ENCODE assay signal across 8 mouse cellular contexts in the genomic region with DNA sequence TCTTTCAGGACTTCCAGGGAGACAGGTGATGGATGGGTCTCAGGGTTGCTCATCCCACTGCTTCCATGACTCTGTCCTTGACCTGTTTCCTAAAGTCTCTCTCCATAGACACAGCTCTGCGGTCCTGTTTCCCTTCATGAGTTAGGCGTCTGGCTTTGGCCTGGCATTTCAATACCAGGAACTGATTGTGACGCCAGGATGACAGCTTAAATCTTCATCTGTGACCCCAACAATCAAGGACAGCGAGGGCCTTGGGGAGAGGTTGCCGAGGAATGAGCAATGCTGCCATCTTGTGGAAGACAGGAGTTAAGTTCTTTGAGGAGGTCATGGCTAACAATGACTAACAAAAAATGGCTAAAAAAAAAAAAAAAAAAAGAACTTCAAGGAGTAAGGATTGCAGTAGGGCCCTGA. TPM values are rescaled to one million over a fixed set of nuclear protein-coding genes. Genes with fewer than 3 reads are reported as not detected.
DNase-seq lines count a peak whose midpoint lies in the region; ATAC-seq and TF ChIP-seq lines count a peak whose summit lies in the region.

No protein-coding gene starts in this region.

- no peak overlapping the region for H3K9ac ChIP-seq in forebrain, embryonic 15.5 days (replicated peaks)

- H3K9me3 ChIP-seq in forebrain, embryonic 10.5 days, result no peaks in the 10 kb centered on the region
- no peaks in the 10 kb centered on the region for H3K9me3 ChIP-seq in forebrain, embryonic 15.5 days

- TF ChIP-seq POLR2A in bone marrow macrophage, adult 2 months (IDR thresholded peaks at IDR 0.05; ENCODE audit: borderline replicate concordance, low read depth, low read length), result no peak
- no peak for TF ChIP-seq POLR2A in embryonic fibroblast, embryonic 13.5 days (IDR thresholded peaks at IDR 0.05; ENCODE audit: low read depth, low read length)

- intact Hi-C loops in heart, postnatal 14 days (cut with DNase I), result loop anchor here (1.0 to 5.0 kb wide), 2 partner anchors 135 to 261 kb away; no protein-coding TSS in a partner anchor

- 12% methylated on average over 5 of the region's 5 CpGs for WGBS in forebrain, embryonic 10.5 days
- WGBS in forebrain, embryonic 15.5 days, result 11% methylated on average over 5 of the region's 5 CpGs

- DNase-seq in forebrain, embryonic 10.5 days (ENCODE audit: extremely low spot score, low spot score), result peak; percentile 64
- DNase-seq in heart, postnatal 14 days, result peak; percentile 48 to 65
- peak; percentile 48 to 71 for DNase-seq in layer of hippocampus, postnatal 14 days (ENCODE audit: low spot score in 2 of 2)
- DNase-seq in mesoderm, embryonic 11.5 days (ENCODE audit: low read depth, low spot score), result peak; percentile 89
- peak; percentile 1 for DNase-seq in spleen, adult 12 weeks (ENCODE audit: low spot score)

- H3K36me3 ChIP-seq in forebrain, embryonic 10.5 days (replicated peaks), result no peaks in the 10 kb centered on the region
- H3K36me3 ChIP-seq in forebrain, embryonic 15.5 days, result no peaks in the 10 kb centered on the region

- H3K4me2 ChIP-seq in forebrain, embryonic 15.5 days (replicated peaks), result no peak overlapping the region

- H3K27me3 ChIP-seq in forebrain, embryonic 10.5 days (ENCODE audit: poor library complexity, severe bottlenecking), result no peaks in the 10 kb centered on the region
- no peaks in the 10 kb centered on the region for H3K27me3 ChIP-seq in forebrain, embryonic 15.5 days

- no peak; the same call in 1 of the 2 replicates for ATAC-seq in forebrain, embryonic 15.5 days (replicated peaks)

- no peak overlapping the region for H3K27ac ChIP-seq in forebrain, embryonic 10.5 days
- no peak overlapping the region for H3K27ac ChIP-seq in forebrain, embryonic 15.5 days (replicated peaks)
- H3K27ac ChIP-seq in bone marrow macrophage, adult 2 months (ENCODE audit: insufficient read depth, low read depth, low read length), result no peak overlapping the region
- H3K27ac ChIP-seq in embryonic fibroblast, embryonic 13.5 days (ENCODE audit: insufficient read depth, low read length), result no peak overlapping the region

- H3K4me1 ChIP-seq in forebrain, embryonic 10.5 days, result no peaks in the 10 kb centered on the region
- H3K4me1 ChIP-seq in forebrain, embryonic 15.5 days, result peaks cover 5% of the 10 kb centered on the region
- no peaks in the 10 kb centered on the region for H3K4me1 ChIP-seq in bone marrow macrophage, adult 2 months (ENCODE audit: control insufficient read depth, insufficient read depth, low read length)
- H3K4me1 ChIP-seq in embryonic fibroblast, embryonic 13.5 days (ENCODE audit: control insufficient read depth, insufficient read depth, low read length), result peaks cover 3% of the 10 kb centered on the region; the same call in 1 of the 2 replicates

- TF ChIP-seq CTCF in bone marrow macrophage, adult 2 months (IDR thresholded peaks at IDR 0.05; ENCODE audit: low read depth, low read length), result peak; percentile 39; the same call in 1 of the 2 replicates
- TF ChIP-seq CTCF in embryonic fibroblast, embryonic 13.5 days (IDR thresholded peaks at IDR 0.05; ENCODE audit: borderline replicate concordance, insufficient read depth, low read length), result peak; percentile 71; the same call in 1 of the 2 replicates

- H3K4me3 ChIP-seq in forebrain, embryonic 10.5 days, result no peak overlapping the region
- no peak overlapping the region for H3K4me3 ChIP-seq in forebrain, embryonic 15.5 days
- H3K4me3 ChIP-seq in bone marrow macrophage, adult 2 months (ENCODE audit: insufficient read depth, low read length), result no peak overlapping the region
- no peak overlapping the region for H3K4me3 ChIP-seq in embryonic fibroblast, embryonic 13.5 days (ENCODE audit: insufficient read depth, low read length)

RNA-seq across cellular contexts. Expression of a gene that starts 25.6 kb away (rescaled TPM):
- 13.9 and 15.6 TPM in 2 replicates for polyA plus RNA-seq in forebrain, embryonic 10.5 days (2016; fragmentation: Nextera tagmentation; extraction: Ambion mirVana)
- polyA plus RNA-seq in forebrain, embryonic 15.5 days (2015; fragmentation: Nextera tagmentation; extraction: Ambion mirVana), result 37.5 and 38.2 TPM in 2 replicates
- not detected in 2 replicates for polyA plus RNA-seq in bone marrow macrophage, adult 2 months (2012; ENCODE audit: insufficient read depth, insufficient read length, missing spikeins)
- polyA plus RNA-seq in embryonic fibroblast, embryonic 13.5 days (2011; ENCODE audit: insufficient read length, low read depth, missing spikeins), result 2.2 and 4.1 TPM in 2 replicates
- total RNA-seq in heart, postnatal 14 days (2021), result 100 to 1,000 TPM; 202 to 231 TPM
- total RNA-seq in layer of hippocampus, postnatal 14 days (2021), result 10 to 100 TPM; 32.8 to 33.8 TPM

RNA-seq across cellular contexts. Expression of a gene that starts 34.3 kb away (rescaled TPM):
- 16.2 and 16.3 TPM in 2 replicates for polyA plus RNA-seq in forebrain, embryonic 10.5 days (2016; fragmentation: Nextera tagmentation; extraction: Ambion mirVana)
- polyA plus RNA-seq in forebrain, embryonic 15.5 days (2015; fragmentation: Nextera tagmentation; extraction: Ambion mirVana), result 26.6 and 27.2 TPM in 2 replicates
- polyA plus RNA-seq in bone marrow macrophage, adult 2 months (2012; ENCODE audit: insufficient read depth, insufficient read length, missing spikeins), result not detected in 2 replicates
- polyA plus RNA-seq in embryonic fibroblast, embryonic 13.5 days (2011; ENCODE audit: insufficient read length, low read depth, missing spikeins), result 74.5 and 94.2 TPM in 2 replicates
- 10 to 100 TPM; 12.7 to 13.7 TPM for total RNA-seq in heart, postnatal 14 days (2021)
- 100 to 1,000 TPM; 126 to 130 TPM for total RNA-seq in layer of hippocampus, postnatal 14 days (2021)

Comparison
In these comparisons a context has a peak if more than half of its experiments do, and no peak if none do; other contexts are left out.
1. DNase-seq: peak in every context shown above with its lines; median percentile 89 in mesoderm, embryonic 11.5 days; 64 in forebrain, embryonic 10.5 days; 60 in layer of hippocampus, postnatal 14 days; 56 in heart, postnatal 14 days; 1 in spleen, adult 12 weeks.
2. RNA of a gene that starts 34.3 kb away (polyA plus RNA-seq): 74.5 to 94.2 TPM in embryonic fibroblast, embryonic 13.5 days, 26.6 to 27.2 TPM in forebrain, embryonic 15.5 days and 16.2 to 16.3 TPM in forebrain, embryonic 10.5 days; not detected in bone marrow macrophage, adult 2 months; every median in the first group is over 10 times any median in the second.